Mouse (Mus musculus) B cell, adult 2 months (primary cell): ENCODE measurements around the gene Sumo1.
"Not testable (repeated sequence)": the region's sequence is repeated elsewhere in the genome, so short reads cannot be mapped to it uniquely, and the experiment has no call there.

Source experiments
- DNase-seq, 2 experiments: peaks; one replicate each; pipeline ENCODE4 v3.0.0; 2022

Sumo1 gene

DNA sequence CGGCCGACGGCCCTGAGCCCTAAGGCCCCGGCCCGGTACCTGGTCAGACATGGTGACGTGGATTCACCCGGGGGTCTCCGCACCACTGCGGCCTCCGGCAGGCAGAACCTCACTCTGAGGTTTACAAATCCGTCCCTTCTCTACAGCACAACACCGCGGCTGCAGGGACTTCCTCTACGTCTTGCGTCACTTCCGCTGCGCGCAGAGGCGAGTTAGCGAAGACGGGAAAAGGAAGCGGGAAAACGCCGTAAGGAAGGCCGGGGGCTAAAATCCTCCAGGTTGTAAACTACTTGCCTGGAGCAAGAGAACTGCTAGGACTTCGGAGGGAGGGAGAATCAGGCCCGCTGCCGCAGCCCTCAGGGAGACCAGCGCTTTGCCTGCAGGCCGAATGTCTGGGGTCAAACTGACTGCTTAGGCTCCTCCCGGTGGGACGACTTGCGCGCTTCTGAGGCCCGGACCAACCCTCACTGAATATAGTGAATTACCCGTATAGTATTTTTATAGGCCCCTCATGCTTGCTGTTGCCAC lies at the start of gene Sumo1:
TSS of gene Sumo1 (minus strand) at position 194 of the 528 bp plus-strand sequence.
- DNase-seq, result peak; percentile 83 to 87

DNA sequence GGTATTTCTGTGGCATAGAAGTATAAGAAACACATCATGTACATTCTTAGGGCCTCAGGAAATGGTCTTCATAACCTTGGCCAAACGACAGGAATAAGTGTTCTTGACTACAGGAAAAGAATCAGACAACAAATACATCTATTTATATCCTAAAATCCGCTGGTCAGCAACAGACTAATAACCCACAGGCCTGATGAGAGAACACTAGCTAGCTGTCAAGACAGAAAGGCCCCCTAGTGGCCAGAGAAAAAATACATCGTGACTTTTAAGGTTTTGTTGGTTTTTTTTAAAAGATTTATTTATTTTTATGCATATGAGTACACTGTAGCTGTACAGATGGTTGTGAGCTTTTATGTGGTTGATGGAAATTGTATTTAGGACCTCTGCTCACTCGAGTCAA lies 49.3 kb upstream of the Sumo1 start:
- peak; percentile 31 to 38 for DNase-seq

- DNase-seq, result no peak
These were observed 31.1 kb upstream of the Sumo1 start for GRCm38 (mm10) chr1:59701766-59702165.

GRCm38 (mm10) chr1:59698207-59698606 lies 27.6 kb upstream of the Sumo1 start:
- no peak for DNase-seq

- no peak for DNase-seq
These were observed 27.1 kb upstream of the Sumo1 start for GRCm38 (mm10) chr1:59697751-59698150.

- no peak for DNase-seq
These were observed 19.8 kb upstream of the Sumo1 start for GRCm38 (mm10) chr1:59690467-59690866.

GRCm38 (mm10) chr1:59687493-59687892 lies 16.9 kb upstream of the Sumo1 start:
- no peak for DNase-seq

GRCm38 (mm10) chr1:59684819-59685755 lies 14.5 kb upstream of the Sumo1 start, which contains the start of gene Nop58:
TSS of gene Nop58 (plus strand) at chr1:59684971.
- peak; percentile 83 to 85 for DNase-seq

DNA sequence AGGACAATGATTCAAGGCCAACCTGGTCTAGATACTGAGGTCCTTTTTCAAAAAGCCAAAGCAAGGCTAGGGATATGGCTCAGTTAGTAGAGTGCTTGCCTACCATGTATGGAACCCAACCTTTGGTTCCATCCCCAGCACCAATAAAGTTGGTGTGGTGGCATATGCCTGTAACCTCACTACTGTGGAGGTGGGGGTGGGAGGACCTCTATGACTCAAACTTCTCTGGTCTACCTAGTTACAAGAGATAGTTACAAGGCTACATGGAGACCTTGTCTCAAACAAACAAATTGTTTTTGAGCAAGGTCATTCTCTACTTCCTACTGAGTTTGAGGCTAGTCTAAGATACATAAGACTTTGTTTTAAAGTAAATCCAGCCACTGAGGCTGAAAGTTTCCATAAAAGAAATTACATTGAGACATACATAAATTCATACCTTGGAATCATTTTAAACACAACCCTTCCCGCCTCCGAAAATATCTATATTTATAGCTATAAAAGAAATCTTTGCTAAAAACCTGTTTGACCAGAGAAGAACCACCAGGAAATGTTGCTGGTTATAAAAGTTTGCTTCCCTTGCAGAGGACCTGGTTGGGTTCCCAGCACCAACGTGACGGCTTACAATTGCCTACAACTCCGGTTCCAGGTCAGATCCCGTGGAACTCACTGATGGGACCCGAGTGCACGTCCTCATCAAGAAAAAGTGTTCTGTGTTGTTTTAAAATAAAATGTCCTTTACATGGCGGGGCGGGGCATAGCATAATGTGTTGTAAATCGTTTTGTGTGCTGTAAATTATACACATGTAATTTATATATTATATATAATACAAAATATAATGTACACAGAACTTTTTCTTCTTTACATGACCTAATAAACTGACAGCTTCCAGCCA lies 13.5 kb upstream of the Sumo1 start:
- peak; percentile 43 to 48 for DNase-seq

GRCm38 (mm10) chr1:59673661-59674060 lies 3.0 kb upstream of the Sumo1 start:
- no peak for DNase-seq

DNA sequence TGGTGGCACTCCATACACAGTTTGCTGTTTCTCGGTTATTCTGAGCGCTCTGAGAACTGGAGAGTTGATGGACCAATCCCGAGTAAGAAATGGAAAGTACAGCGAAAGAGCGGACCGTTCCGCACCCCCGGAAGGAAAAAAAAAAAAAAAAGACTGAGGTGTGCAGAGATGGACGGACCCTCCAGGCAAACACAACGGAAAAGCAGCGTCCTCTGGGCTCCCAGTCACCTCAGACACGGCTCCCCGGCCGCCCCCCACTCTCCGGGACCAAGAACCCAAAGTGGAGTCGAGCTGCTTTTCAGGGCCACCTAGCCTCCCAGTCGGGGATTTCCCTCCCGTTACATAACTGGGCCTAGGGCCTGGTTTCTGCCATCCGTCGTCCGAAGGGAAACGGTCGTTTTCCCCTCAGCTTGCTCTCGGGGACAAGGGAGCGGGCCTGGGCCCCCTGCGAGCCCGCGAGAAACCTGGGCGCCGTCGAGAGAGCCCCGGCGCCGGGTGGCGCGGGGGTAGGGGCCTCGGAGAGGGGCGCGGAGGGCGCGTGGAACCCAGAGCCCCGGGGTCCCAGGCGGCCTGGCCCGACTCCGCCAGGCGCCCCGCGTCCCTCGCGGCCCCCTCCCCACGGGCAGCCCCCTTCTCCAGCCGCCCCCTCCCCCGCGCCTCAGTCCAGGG lies 538 bp downstream of the Sumo1 start:
- peak; percentile 54 to 59 for DNase-seq

- DNase-seq, result no peak
These were observed 1.8 kb downstream of the Sumo1 start for GRCm38 (mm10) chr1:59668871-59669270.

GRCm38 (mm10) chr1:59663456-59664135 lies 7.0 kb downstream of the Sumo1 start:
- no peak for DNase-seq

GRCm38 (mm10) chr1:59656244-59657171 lies 14.1 kb downstream of the Sumo1 start:
- DNase-seq, result no peak

DNA sequence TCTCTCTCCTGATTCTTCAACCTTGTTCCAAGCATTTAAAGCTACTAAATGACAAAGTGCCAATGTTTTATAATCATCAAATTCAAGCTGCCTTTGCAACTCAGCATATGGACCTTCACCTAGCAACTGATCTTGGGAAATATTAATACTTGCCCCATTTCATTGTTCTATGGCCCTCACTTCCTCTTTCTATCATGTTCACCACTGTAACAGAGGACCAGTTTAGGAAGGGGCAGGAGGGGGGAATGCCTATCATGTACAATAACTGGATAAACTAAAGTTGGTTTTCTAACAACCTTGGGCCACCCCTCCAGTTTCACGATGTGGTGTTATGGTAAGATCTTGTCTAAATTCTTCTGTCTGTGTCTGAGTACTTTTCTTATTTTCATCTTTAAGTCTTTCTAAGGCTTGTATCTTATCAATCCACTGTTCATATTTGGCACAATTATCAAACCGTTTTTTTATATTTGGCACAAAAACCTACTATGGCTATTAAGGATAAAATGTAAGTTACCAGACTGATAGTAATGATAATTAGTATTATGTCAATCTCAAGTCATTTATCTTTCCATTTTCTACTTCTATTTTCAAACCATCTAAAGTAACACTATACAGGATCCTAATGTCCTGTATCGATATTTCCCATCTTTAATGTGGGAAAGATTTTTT lies 17.3 kb downstream of the Sumo1 start:
- no peak for DNase-seq

DNA sequence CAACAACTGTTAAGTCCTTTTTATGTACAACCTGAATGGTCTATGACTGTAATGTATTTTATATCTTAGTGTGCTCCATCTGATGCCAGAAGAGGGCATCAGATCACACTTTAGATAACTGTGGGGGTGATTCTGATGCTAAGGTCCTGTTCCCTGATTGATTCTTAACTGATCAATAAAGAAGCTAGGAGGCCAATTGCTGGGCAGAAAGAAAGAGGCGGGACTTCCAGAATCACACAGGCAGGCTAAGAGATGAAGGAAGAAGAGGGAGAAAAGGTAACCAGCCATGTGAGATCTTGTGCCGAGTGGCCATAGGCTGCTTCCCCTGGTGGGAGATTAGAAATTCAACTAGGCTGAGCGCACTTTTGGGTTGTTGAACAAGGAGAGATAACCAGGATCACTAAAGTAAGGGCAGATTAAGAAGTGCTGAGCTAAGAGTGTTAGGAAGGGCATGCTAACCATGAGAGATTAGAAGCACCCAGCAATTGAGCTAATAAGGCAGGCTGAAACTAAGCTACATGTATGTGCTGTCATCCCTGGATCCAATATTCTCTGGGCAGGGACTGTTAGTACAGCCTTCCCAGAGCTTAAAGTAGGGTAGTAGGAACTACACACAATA lies 19.3 kb downstream of the Sumo1 start:
- no peak for DNase-seq

GRCm38 (mm10) chr1:59646502-59646901 lies 24.1 kb downstream of the Sumo1 start:
- DNase-seq, result not testable (repeated sequence)

DNA sequence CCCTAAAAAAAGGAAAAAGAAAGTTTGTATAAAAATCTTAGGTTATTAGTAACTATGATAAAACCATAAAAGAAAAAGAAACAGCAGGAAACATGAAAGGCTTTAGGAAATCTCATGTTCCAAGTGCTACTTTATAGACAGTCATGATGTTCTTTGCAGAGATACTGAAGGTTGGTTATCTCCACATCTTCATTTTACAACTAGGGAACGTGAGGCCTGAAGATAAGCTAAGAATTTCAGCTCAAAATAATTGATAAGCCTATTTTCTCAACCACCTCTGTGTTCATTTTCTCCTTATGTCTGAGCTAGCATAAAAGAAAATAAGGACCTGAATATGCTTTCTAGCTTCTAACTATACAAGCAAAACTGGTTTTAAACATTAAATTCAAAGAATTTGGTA lies 28.1 kb downstream of the Sumo1 start:
- DNase-seq, result no peak

GRCm38 (mm10) chr1:59638371-59638770 lies 32.3 kb downstream of the Sumo1 start:
- no peak for DNase-seq

DNA sequence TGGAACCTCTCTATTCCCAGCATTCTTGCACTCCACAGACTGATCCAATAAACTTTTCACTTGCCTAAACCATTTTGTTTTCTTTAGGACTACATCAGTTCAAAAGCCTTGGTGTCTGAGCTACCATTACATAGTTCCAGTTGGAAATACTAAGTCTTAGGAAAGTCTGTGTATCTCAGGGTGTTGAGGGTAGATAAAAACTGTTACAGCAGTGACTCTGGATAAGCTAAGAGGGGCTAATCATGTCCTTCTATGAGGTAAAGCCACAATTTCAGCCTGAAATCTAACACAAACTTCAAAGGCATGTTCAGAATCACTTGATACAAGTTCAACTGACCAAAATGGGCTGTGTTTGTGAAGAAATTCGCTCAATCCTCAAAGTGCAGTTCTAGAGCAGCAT lies 34.3 kb downstream of the Sumo1 start:
- DNase-seq, result no peak
